Mouse (Mus musculus): ENCODE results near the gene Limch1.

DNA sequence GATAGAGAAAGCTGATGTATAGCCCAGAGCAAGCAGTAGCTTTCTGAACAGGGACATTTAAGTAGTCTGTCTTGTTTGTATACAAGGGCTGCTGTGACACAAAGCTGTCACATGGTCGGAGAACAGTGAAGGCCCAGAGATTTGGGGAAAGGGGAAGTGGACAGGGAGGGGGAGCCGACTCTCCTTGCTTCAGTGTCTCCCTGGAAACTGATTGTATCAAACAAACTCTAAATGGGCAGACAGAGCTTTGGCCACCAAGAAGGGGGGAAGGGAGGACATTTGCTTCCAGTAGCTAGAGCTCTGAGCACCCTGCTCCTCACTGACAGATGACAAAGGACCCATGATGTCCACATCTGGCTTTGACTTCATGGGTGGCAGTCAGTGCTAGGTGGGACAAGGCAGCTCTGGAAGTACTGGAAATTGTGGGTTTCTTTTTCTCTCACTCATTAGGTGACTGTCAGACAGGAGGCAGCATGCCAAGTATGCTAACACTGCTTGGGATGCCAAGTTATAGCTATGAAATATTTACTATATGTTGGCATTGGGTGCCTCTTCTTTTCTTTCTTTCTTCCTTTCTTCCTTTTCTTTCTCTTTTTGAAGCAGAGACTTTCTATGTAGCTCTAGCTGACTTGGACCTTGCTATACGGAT lies 5.8 kb downstream of the Limch1 start:
- TF ChIP-seq HCFC1 (IDR thresholded peaks at IDR 0.05; ENCODE audit: borderline replicate concordance, insufficient read depth, low read length) (no peak), CHD2 (IDR thresholded peaks at IDR 0.05; ENCODE audit: low read depth, low read length) (no peak)
